Mouse (Mus musculus) cerebellum, postnatal 36 days (tissue): Measurements from ENCODE around the gene Zdhhc12.
"Not testable (repeated sequence)": the region's sequence is repeated elsewhere in the genome, so short reads cannot be mapped to it uniquely, and the experiment has no call there.

Experiments
- DNase-seq, 2 experiments: peaks; one replicate each; pipeline ENCODE4 v3.0.0; 2021 to 2022; ENCODE audit warnings: mixed read lengths in 2 of 2

Zdhhc12 gene

GRCm38 (mm10) chr2:30062249-30063093, 31.0 kb downstream of the Zdhhc12 start:
- DNase-seq, result peak; percentile 45 to 56

- peak in 1 of 2 experiments; percentile 23 for DNase-seq
These were observed 32.0 kb downstream of the Zdhhc12 start for GRCm38 (mm10) chr2:30061215-30062166.

- no peak for DNase-seq
These were observed 35.0 kb downstream of the Zdhhc12 start for GRCm38 (mm10) chr2:30058418-30058817.

- no peak for DNase-seq
These were observed 36.1 kb downstream of the Zdhhc12 start, which contains the start of gene Set for GRCm38 (mm10) chr2:30057223-30057904. Gene Set (plus strand): TSS chr2:30057378.

GRCm38 (mm10) chr2:30056736-30057135, 36.7 kb downstream of the Zdhhc12 start:
- DNase-seq, result no peak

GRCm38 (mm10) chr2:30055310-30055709, 38.1 kb downstream of the Zdhhc12 start:
- not testable (repeated sequence) for DNase-seq

- DNase-seq, result no peak
These were observed 41.3 kb downstream of the Zdhhc12 start for GRCm38 (mm10) chr2:30051992-30052761.

GRCm38 (mm10) chr2:30049831-30050230, 43.6 kb downstream of the Zdhhc12 start:
- no peak for DNase-seq

GRCm38 (mm10) chr2:30048699-30049388, 44.6 kb downstream of the Zdhhc12 start, which contains the start of gene Wdr34:
Gene Wdr34 (minus strand): TSS chr2:30048881.
- peak; percentile 98 for DNase-seq

GRCm38 (mm10) chr2:30048101-30048501, 45.3 kb downstream of the Zdhhc12 start:
- DNase-seq, result no peak

- no peak for DNase-seq
These were observed 46.3 kb downstream of the Zdhhc12 start for GRCm38 (mm10) chr2:30047127-30047526.

- no peak for DNase-seq
These were observed 48.9 kb downstream of the Zdhhc12 start for GRCm38 (mm10) chr2:30044550-30044949.

GRCm38 (mm10) chr2:30042445-30042844, 51.0 kb downstream of the Zdhhc12 start:
- DNase-seq, result peak; percentile 75 to 77
